Mouse (Mus musculus) kidney, adult 8-10 months (tissue): ENCODE data around the gene Adrm1.
"Not testable (repeated sequence)": the region's sequence is repeated elsewhere in the genome, so short reads cannot be mapped to it uniquely, and the experiment has no call there.

ENCODE experiments used
- DNase-seq, 2 experiments: peaks; one replicate each; pipeline ENCODE4 v3.0.0; 2022

The Adrm1 gene

GRCm38 (mm10) chr2:180170806-180171521 lies at the start of gene Adrm1:
Gene Adrm1, plus strand, starts transcription at chr2:180171485.
- DNase-seq, result peak; percentile 96 to 97

- no peak for DNase-seq
Measured at GRCm38 (mm10) chr2:180124192-180124591, 47.1 kb upstream of the Adrm1 start.

GRCm38 (mm10) chr2:180126195-180126594 lies 45.1 kb upstream of the Adrm1 start:
- DNase-seq, result no peak

- DNase-seq, result no peak
Measured at GRCm38 (mm10) chr2:180127675-180128074, 43.6 kb upstream of the Adrm1 start.

GRCm38 (mm10) chr2:180133231-180133630 lies 38.1 kb upstream of the Adrm1 start:
- no peak for DNase-seq

- no peak for DNase-seq
Measured at GRCm38 (mm10) chr2:180133911-180134310, 37.4 kb upstream of the Adrm1 start.

- DNase-seq, result no peak
Measured at GRCm38 (mm10) chr2:180135414-180135813, 35.9 kb upstream of the Adrm1 start.

GRCm38 (mm10) chr2:180146091-180146490 lies 25.2 kb upstream of the Adrm1 start:
- no peak for DNase-seq

GRCm38 (mm10) chr2:180147379-180147778 lies 23.9 kb upstream of the Adrm1 start:
- DNase-seq, result no peak

- no peak for DNase-seq
Measured at GRCm38 (mm10) chr2:180148551-180148950, 22.7 kb upstream of the Adrm1 start.

- DNase-seq, result no peak
Measured at GRCm38 (mm10) chr2:180154796-180155195, 16.5 kb upstream of the Adrm1 start.

- DNase-seq, result no peak
Measured at GRCm38 (mm10) chr2:180158627-180159026, 12.7 kb upstream of the Adrm1 start.

GRCm38 (mm10) chr2:180165855-180166254 lies 5.4 kb upstream of the Adrm1 start:
- DNase-seq, result no peak

GRCm38 (mm10) chr2:180166869-180167268 lies 4.4 kb upstream of the Adrm1 start:
- no peak for DNase-seq

- DNase-seq, result no peak
Measured at GRCm38 (mm10) chr2:180170151-180170805, 1.0 kb upstream of the Adrm1 start.

GRCm38 (mm10) chr2:180171522-180172070 lies 311 bp downstream of the Adrm1 start:
- peak in 1 of 2 experiments; percentile 28 for DNase-seq

- no peak for DNase-seq
Measured at GRCm38 (mm10) chr2:180172152-180172551, 867 bp downstream of the Adrm1 start.

GRCm38 (mm10) chr2:180173163-180173562 lies 1.9 kb downstream of the Adrm1 start:
- DNase-seq, result no peak

- not testable (repeated sequence) for DNase-seq
Measured at GRCm38 (mm10) chr2:180173711-180174110, 2.4 kb downstream of the Adrm1 start.

GRCm38 (mm10) chr2:180174121-180174520 lies 2.8 kb downstream of the Adrm1 start:
- no peak for DNase-seq

- no peak for DNase-seq
Measured at GRCm38 (mm10) chr2:180175725-180176124, 4.4 kb downstream of the Adrm1 start.

GRCm38 (mm10) chr2:180181542-180181941 lies 10.3 kb downstream of the Adrm1 start:
- no peak for DNase-seq

- DNase-seq, result no peak
Measured at GRCm38 (mm10) chr2:180184011-180184751, 12.9 kb downstream of the Adrm1 start.

GRCm38 (mm10) chr2:180184752-180185109 lies 13.4 kb downstream of the Adrm1 start:
- no peak for DNase-seq
